Mouse (Mus musculus): ENCODE results near the gene Mrtfb.

The Mrtfb gene

DNA sequence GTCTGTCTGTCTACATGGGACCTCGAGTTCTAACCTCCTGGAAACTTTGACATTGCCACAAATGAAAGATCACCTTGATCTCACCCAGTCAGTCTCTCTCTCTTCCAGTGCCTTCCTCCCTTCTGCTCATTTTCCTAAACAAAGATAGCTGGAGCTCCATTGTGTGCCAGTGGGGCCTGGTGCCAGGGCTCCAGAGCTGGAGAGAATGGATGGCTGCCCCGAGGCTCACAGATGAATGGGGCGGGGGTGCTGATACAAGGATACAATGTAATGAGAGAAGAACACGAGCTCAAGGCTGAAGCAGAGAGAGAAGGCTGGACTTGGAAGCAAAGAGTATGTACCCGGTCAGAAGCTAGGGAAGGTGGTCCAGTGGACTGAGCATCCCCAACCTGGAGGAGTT, 189.2 kb downstream of the Mrtfb start:
- no peak for DNase-seq

DNA sequence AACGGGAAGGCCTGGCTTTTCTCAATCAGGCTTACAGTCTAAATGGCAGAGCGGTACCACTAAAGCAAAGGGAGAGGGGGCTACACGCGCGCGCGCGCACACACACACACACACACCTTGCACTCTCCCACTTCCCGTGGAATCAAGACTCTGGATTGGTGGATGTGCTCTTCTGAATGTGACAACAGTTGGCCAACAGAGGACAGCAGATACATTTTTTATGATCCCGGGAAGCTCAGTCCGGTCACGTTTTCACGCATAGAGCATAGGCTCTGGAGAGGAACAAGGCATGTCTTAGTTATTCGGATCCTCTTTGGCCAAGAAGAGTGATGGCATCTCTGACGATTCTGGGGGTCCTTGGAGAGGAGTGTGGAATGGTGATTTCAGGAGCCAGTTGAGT, 190.2 kb downstream of the Mrtfb start:
- peak; percentile 19 for DNase-seq

GRCm38 (mm10) chr16:13446971-13447283, 190.6 kb downstream of the Mrtfb start:
- DNase-seq: no peak

GRCm38 (mm10) chr16:13447284-13448050, 191.2 kb downstream of the Mrtfb start:
- peak; percentile 70 for DNase-seq

GRCm38 (mm10) chr16:13448051-13448705, 191.9 kb downstream of the Mrtfb start:
- peak; percentile 48 for DNase-seq

GRCm38 (mm10) chr16:13448706-13449090, 192.4 kb downstream of the Mrtfb start:
- DNase-seq: no peak

- DNase-seq: no peak
These were observed 193.2 kb downstream of the Mrtfb start for GRCm38 (mm10) chr16:13449491-13449890.

DNA sequence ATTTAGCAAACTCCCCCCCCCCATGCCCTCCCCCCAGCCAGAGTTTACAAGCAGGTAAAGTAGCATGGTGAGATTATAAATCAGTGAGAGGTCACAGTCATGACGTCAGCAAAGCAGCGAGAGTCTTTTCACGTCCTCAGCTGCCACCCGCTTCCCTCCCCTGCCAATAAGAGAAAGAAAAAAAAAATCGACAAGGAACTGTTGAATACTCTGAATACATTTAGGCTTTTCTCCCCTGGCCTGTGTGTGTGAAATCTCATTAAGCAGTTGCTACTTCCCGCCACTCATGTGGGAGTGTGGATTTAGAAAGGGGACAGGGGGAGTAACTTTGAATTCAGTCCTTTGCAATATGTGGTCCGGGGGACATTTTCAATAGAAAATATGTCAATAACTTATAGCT, 194.6 kb downstream of the Mrtfb start:
- DNase-seq: no peak

- DNase-seq: no peak
These were observed 195.7 kb downstream of the Mrtfb start for GRCm38 (mm10) chr16:13451991-13452390.

DNA sequence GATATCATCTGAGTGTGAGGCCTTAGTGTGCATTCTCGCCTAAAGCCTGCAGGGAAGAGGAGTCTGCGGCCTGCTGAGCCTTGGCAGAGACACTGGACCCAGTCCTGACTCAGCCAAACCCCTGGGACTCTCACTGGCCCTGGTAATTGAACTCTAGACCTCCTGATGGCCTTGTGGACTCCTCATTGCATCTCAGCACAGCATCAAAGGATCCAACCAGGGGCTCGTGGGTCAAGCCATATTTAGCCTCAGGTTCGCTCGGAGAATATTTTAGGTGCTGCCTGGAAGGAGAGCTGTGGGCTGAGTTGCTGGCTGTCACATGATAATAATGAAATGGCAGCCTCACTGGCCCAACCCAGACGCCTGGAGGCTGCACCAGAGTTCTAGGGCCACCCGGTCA, 196.4 kb downstream of the Mrtfb start:
- DNase-seq: no peak

- no peak for DNase-seq
These were observed 197.8 kb downstream of the Mrtfb start for GRCm38 (mm10) chr16:13454026-13454600.

DNA sequence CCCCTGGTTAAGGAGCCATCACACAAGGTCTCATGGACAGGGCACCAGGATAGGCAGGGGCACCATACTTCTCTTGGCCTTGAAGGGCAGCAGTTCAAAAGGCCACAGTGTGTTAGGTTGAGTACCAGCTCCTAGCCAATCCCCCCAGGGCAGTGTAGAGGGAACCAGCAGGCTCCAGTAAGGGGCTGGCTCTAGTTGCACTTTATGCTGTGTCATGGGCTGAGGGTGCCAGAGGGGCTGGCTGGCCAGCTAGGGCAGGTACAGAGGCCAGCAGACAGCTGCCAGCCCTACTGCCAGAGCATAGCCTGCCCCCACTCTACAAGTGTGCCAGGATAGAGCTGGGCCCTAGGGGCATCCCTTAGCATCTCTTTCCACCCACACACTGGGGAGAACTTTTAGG, 199.3 kb downstream of the Mrtfb start:
- DNase-seq: no peak

DNA sequence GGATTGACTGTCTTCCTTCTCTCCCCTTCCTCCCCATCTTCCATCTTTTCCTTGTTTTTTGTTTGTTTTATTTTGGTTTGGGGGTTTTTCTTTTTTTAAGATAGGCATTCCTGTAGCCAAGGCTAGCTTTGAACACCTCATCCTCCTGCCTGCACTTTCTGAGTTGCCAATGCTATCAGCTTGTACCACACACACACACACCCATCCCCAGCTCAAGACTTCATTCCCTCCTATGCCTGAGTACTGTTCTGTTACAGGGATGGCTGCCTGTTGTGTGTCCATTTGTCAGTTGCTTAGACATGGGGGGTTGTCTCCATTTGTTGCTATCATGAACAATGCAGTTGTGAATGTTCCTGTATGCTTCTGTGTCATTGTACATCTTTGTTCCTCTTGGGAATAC, 202.3 kb downstream of the Mrtfb start:
- no peak for DNase-seq

GRCm38 (mm10) chr16:13460071-13460470, 203.8 kb downstream of the Mrtfb start:
- no peak for DNase-seq

DNA sequence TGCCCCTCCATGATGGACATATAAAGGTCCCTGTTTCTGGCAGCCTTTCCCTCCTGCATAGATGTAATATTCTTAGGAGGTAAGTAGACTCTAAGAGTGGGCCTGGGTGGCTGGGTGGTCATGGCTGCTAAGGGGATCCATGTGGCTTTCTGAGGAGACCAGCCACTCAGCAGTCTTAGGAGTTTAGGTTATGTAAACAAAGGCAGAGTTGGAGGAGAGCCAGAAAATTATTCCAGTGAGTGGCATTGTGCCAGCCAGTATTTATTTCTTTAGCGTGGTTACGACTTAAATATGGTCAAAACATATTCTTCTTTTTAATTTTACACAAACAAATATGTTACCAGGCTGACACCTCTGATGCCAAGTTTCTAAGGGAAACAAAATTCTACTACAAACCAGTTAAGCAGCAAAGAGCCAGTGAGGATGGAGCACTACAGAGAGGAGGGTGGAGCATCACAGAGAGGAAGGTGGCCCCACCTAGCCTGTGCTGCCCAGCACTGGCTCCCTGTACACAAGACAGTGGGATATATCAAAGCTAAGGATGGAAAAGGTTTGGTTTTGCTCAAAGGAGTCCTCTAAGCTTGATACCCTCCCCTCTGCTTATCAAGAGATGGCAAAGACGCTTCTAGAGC, 204.6 kb downstream of the Mrtfb start:
- no peak for DNase-seq

- DNase-seq: no peak
These were observed 208.4 kb downstream of the Mrtfb start for GRCm38 (mm10) chr16:13464662-13465061.
